Mouse (Mus musculus) embryonic facial prominence, embryonic 12.5 days (tissue): ENCODE measurements around the gene Dok7. TPM values are rescaled to one million over a fixed set of nuclear protein-coding genes. Genes with fewer than 3 reads are reported as not detected.

Experiments
- ATAC-seq: fragments of 200-750 bp; cut with Nextera tagmentation; 2 replicates; pipeline ENCODE4 v1.8.0; 2017; ENCODE audit not compliant: insufficient number of reproducible peaks, insufficient read depth, low FRiP score, low TSS enrichment
- H3K27ac ChIP-seq: fragments of 300-500 bp; sonication (generic); 2 replicates; pipeline ENCODE4 v1.5.1; 2016; ENCODE audit warnings: mild to moderate bottlenecking
- H3K27me3 ChIP-seq: fragments of 300-500 bp; sonication (generic); 2 replicates; pipeline ENCODE4 v1.6.1; 2016; ENCODE audit warnings: mild to moderate bottlenecking, moderate library complexity
- H3K36me3 ChIP-seq: fragments of 300-500 bp; sonication (generic); 2 replicates; pipeline ENCODE4 v1.6.1; 2016; ENCODE audit warnings: mild to moderate bottlenecking
- H3K4me1 ChIP-seq: fragments of 300-500 bp; sonication (generic); 2 replicates; pipeline ENCODE4 v1.6.1; 2016
- H3K4me2 ChIP-seq: fragments of 300-500 bp; sonication (generic); replicated peaks from 2 replicates; pipeline ENCODE4 v1.6.1; 2016; ENCODE audit warnings: mild to moderate bottlenecking, moderate library complexity
- H3K4me3 ChIP-seq: fragments of 300-500 bp; sonication (generic); 2 replicates; pipeline ENCODE4 v1.5.1; 2016; ENCODE audit warnings: mild to moderate bottlenecking
- H3K9ac ChIP-seq: fragments of 300-500 bp; sonication (generic); 2 replicates; pipeline ENCODE4 v1.6.1; 2016; ENCODE audit warnings: mild to moderate bottlenecking, moderate library complexity
- H3K9me3 ChIP-seq: fragments of 300-500 bp; sonication (generic); 2 replicates; pipeline ENCODE4 v1.6.1; 2016; ENCODE audit warnings: mild to moderate bottlenecking, moderate library complexity
- WGBS: fragments of 180-500 bp; shearing (Covaris S2); methylation state at CpG from one replicate; pipeline ENCODE4 v1.1.7; 2016; 5-methylcytosine and 5-hydroxymethylcytosine counted together
- polyA plus RNA-seq: library from polyadenylated mRNA; unstranded; fragments of >200 nt; fragmentation: Nextera tagmentation; extraction: Ambion mirVana; gene quantifications from 2 replicates; pipeline ENCODE4 v1.2.1, GENCODE M21; 2016

Gene Dok7
- polyA plus RNA-seq, 1 experiment from 2014 or later = 2.0 TPM

DNA sequence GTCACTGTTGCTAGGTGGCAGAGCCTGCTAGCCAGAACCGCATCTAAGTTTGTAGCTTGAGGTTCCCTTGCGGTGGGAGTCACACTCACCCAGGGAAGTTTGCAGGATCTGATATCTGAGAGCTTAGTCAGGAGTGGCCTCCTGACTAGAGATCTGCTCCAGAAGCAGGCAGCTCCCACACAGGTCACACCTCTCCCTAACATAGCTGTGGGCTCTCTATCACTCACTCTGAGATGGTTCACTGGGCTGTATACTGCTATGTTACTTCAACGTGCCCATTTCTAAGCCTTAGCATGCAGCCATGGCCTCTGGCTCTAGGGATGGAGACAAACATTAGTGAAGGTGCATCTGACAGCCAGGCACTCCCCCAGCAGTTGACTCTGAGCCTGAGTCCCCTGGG lies 35.1 kb downstream of the Dok7 start:
- H3K4me1 ChIP-seq = no peaks in the 10 kb centered on the region
- no peak overlapping the region for H3K27ac ChIP-seq
- H3K36me3 ChIP-seq = peaks cover 53% of the 10 kb centered on the region
- H3K9me3 ChIP-seq = no peaks in the 10 kb centered on the region
- H3K27me3 ChIP-seq = no peaks in the 10 kb centered on the region
- H3K9ac ChIP-seq = no peak overlapping the region
- no peak overlapping the region for H3K4me3 ChIP-seq
- WGBS = 86% methylated on average over 3 of the region's 3 CpGs
- H3K4me2 ChIP-seq = no peak overlapping the region
- no peak for ATAC-seq

DNA sequence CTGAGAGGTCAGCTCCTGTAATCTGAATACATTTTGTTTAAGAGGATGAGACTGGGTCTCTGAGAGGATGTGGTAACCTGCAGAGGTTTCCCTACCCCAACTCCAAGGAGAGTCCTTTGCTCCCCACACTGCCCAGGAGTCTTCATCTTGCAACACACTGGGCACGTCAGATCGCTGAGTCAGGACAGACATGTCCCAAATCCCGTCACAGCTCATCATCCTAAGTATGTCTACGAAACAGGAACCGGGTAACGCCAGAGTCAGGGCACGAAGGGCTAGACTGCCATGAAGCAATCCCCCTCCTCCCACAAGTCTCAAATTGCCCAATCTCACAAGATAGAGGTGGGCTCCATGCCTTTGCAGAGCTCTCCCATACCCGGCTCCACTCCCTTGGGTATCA lies 46.5 kb downstream of the Dok7 start:
- Histone ChIP-seq H3K4me2 (no peak overlapping the region), H3K4me3 (no peak overlapping the region), H3K9me3 (no peaks in the 10 kb centered on the region), H3K36me3 (peaks cover 43% of the 10 kb centered on the region), H3K9ac (no peak overlapping the region), H3K4me1 (peaks cover 20% of the 10 kb centered on the region), H3K27ac (no peak overlapping the region), H3K27me3 (no peaks in the 10 kb centered on the region)
- 78% methylated on average over 8 of the region's 8 CpGs for WGBS
- no peak for ATAC-seq

DNA sequence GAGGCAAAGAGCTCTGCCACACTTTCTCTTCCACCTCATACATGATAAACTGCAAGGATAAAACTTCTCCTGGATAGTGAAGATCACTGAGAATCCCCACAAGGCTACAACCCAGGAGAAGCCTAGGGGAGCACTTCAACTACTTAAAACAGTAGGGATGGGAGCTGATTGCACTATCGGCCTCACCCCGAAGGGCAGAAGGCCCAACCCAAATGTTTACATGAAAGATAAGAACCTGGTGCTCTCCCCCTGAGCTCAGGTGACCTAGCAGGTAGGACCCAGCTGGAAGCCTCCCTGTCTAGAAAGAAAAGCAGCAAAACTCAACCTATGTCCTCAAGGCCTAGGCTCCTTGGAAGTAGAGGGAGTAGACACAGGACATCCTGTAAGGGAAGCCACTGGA lies 47.0 kb downstream of the Dok7 start:
- ATAC-seq = no peak
- H3K36me3 ChIP-seq = peaks cover 38% of the 10 kb centered on the region
- peak overlapping the region; percentile 69 for H3K4me2 ChIP-seq
- H3K9ac ChIP-seq = no peak overlapping the region
- no peaks in the 10 kb centered on the region for H3K27me3 ChIP-seq
- 77% methylated on average over 2 of the region's 2 CpGs for WGBS
- no peak overlapping the region for H3K4me3 ChIP-seq
- no peak overlapping the region for H3K27ac ChIP-seq
- no peaks in the 10 kb centered on the region for H3K9me3 ChIP-seq
- H3K4me1 ChIP-seq = peaks cover 20% of the 10 kb centered on the region

DNA sequence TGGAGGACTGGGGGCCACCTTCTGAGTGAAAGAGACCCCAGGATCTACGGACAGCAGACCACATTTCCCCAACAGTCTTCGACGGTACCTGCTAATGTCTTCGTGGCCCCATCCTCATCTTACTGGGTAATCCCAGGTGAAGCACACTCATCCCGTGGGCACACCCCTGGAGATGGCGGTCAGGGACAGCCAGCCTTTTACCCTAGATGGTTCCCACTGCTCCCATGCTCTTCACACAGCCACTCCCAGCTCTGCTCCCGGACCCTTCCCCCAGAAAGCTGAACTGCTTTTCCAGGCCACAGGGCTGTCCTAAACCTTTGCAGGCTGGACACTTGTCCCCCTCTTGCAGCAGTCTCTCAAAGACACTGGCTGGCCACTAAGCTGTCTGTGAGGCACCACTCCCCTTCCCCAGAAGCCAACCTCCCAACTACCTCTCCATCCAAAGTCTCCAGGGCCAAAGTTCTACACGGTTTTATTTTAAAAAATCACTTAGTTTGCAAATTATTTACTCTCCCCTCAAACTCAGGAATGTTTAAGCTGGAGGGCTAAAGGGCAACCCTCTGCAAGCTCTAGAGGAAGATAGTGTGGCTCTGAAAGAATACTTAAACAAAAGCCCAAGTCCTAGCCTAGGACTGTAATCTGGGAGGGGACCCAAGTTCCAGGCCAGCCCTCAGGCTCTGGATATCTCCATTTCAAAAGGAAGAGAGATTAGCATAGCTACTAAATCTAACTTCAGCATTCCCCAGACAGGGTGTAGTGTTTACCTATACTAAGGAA lies 47.8 kb downstream of the Dok7 start:
- peak overlapping the region; percentile 5; the same call in 1 of the 2 replicates for H3K9ac ChIP-seq
- ATAC-seq = no peak
- peaks cover 30% of the 10 kb centered on the region for H3K36me3 ChIP-seq
- peaks cover 20% of the 10 kb centered on the region for H3K4me1 ChIP-seq
- no peaks in the 10 kb centered on the region for H3K27me3 ChIP-seq
- peak overlapping the region; percentile 69 for H3K4me2 ChIP-seq
- no peaks in the 10 kb centered on the region for H3K9me3 ChIP-seq
- WGBS = 63% methylated on average over 8 of the region's 8 CpGs
- H3K27ac ChIP-seq = no peak overlapping the region
- peak overlapping the region; percentile 83 for H3K4me3 ChIP-seq

DNA sequence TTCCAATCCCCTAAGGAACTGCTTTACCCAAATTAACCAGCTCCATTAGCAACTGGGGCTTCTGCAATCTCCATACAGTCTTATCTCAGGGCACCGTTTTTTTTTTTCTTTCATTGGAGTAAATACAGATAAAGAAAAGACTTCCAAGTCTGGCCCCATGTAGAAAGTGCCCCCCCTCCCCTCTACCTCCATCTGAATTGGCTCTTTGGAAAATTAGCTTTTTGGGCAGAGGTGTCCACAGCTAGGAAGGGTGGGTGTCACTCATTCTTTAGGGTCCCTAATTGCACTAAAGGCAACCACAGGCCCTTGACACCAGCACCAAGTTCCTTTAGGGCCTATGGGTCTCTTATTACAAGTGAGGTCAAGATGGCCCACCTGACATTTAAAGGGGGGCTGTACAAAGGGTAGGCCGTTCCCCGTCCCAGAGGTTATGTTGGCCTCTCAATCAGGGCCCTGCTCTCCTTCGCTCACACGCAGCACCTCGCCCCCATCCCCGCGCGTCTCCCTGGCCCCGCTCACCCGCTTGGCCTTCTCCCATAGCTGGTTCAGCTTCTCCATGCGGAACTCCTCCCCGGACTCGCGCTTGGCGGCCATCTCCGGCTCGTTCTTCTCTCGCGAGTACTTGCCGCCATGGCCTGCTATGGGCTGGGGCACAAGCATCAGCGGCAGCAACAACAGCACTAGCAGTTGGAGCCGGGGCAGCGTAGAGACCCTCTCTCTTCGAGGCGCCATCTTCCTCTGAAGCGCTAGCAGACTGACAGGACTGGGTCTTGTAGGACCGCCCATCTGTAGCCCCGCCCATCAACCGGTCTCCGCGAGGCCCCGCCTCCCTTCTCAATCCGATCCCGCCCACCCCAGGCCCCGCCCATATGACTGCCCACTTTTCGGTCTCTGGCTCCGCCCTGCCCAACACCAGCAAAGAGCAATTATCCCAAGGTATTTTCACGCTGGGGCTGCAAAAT lies 48.7 kb downstream of the Dok7 start, which contains the start of gene Lrpap1:
Gene Lrpap1 (minus strand): TSS at position 807 of the 962 bp plus-strand sequence.
- Histone ChIP-seq H3K9ac (peak within 1 kb of the TSS; percentile 67), H3K36me3 (peaks cover 21% of the 10 kb centered on the region), H3K27me3 (no peaks in the 10 kb centered on the region), H3K4me3 (peak within 1 kb of the TSS; percentile 83), H3K9me3 (no peaks in the 10 kb centered on the region), H3K4me1 (peaks cover 20% of the 10 kb centered on the region), H3K4me2 (peak within 1 kb of the TSS; percentile 69), H3K27ac (peak within 1 kb of the TSS; percentile 75)
- WGBS = under 1% methylated on average over 39 of the region's 39 CpGs
- ATAC-seq = peak; percentile 89

DNA sequence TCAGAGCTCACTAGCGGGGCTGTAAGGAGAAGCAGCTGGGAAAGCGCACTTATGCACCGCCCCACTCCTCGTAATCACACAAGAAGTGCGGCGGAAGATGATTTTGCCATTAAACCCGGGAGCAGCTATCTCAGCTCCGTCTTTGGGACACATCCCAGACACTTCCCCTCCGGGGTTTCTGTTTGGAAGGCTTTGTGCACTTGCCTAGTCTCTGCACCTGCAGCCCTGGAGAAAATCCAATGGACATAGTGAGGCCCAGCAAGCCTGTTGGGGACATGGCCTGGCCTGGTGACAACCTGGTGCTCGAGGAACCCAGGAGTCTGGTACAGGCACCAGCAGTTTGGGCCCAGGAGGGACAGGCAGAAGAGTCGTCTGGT lies 49.3 kb downstream of the Dok7 start:
- Histone ChIP-seq H3K27ac (0 out of 2 replicates have a peak overlapping the region, but pooled peaks have one; percentile 36), H3K9me3 (no peaks in the 10 kb centered on the region), H3K4me3 (peak overlapping the region; percentile 83), H3K36me3 (peaks cover 15% of the 10 kb centered on the region), H3K9ac (no peak overlapping the region), H3K4me2 (peak overlapping the region; percentile 69), H3K27me3 (no peaks in the 10 kb centered on the region), H3K4me1 (peaks cover 20% of the 10 kb centered on the region)
- peak; percentile 38 for ATAC-seq
- 5% methylated on average over 11 of the region's 11 CpGs for WGBS

DNA sequence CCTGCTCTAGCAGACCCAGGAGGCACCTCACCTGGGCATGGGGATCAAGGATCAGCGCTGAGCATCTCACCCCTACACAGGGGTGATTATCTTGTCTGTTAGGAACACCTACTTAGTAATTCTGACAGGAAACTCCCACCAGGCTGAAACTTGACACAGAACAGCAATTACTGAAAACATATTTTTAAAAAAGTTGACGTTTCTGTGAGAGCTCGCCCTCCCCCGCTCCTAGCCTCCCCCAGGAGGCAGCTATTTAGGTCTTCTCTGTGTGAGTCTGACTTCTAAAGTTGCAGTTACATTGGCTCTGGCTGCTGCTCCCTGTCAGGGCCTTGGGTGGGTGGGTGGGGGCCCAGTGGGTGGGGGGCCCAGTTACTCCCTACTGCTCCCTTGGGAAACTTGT lies 55.9 kb downstream of the Dok7 start:
- H3K4me3 ChIP-seq = no peak overlapping the region
- no peaks in the 10 kb centered on the region for H3K27me3 ChIP-seq
- ATAC-seq = no peak
- no peaks in the 10 kb centered on the region for H3K9me3 ChIP-seq
- H3K36me3 ChIP-seq = no peaks in the 10 kb centered on the region
- no peak overlapping the region for H3K4me2 ChIP-seq
- H3K27ac ChIP-seq = no peak overlapping the region
- WGBS = 38% methylated on average over 4 of the region's 4 CpGs
- H3K4me1 ChIP-seq = peaks cover 5% of the 10 kb centered on the region; the same call in 1 of the 2 replicates
- no peak overlapping the region for H3K9ac ChIP-seq

DNA sequence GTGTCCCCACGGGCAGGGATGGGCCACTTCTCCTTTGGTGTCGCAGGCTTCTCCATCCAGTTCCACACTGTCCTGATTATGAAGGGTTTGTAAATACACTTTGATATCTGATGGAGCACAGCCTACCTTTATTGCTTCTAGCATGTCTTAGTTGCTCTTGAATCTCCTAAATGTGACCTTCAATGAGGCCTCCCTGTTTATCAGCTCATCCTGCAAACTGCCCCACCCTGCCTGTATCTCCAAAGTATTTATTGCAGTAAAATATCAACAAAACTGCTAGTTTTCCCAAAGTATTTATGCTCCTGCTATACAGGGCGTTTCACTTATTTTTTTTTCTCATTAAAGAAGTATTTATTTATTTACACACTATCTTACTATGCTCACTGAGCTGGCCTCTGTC lies 59.4 kb downstream of the Dok7 start:
- 80% methylated on average over 3 of the region's 3 CpGs for WGBS
- H3K4me3 ChIP-seq = no peak overlapping the region
- H3K27me3 ChIP-seq = no peaks in the 10 kb centered on the region
- no peak overlapping the region for H3K9ac ChIP-seq
- H3K36me3 ChIP-seq = no peaks in the 10 kb centered on the region
- ATAC-seq = no peak
- no peak overlapping the region for H3K4me2 ChIP-seq
- peaks cover 5% of the 10 kb centered on the region; the same call in 1 of the 2 replicates for H3K4me1 ChIP-seq
- no peak overlapping the region for H3K27ac ChIP-seq
- no peaks in the 10 kb centered on the region for H3K9me3 ChIP-seq

DNA sequence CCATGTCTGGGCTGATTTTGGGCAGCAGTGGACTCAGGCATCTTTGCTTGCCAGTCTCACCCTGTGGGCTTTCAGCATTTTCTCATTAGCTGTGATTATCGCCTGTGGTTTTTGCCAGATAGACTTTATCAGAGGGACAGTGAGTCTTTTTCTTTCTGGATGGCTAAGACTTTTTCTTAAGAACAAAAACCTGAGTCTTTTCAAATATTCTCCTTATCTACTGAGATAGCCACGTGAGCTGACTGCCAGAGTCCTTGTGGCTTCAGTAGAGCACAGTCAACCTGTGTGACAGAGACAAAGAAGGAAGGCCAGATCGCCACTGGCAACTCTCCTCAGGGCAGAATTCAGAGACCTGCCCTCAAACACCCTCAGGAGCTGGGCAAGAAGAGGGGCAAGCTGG lies 61.1 kb downstream of the Dok7 start:
- no peaks in the 10 kb centered on the region for H3K36me3 ChIP-seq
- no peak overlapping the region for H3K9ac ChIP-seq
- H3K4me3 ChIP-seq = no peak overlapping the region
- no peak overlapping the region for H3K27ac ChIP-seq
- ATAC-seq = no peak
- H3K4me2 ChIP-seq = no peak overlapping the region
- H3K9me3 ChIP-seq = no peaks in the 10 kb centered on the region
- 69% methylated on average over 3 of the region's 3 CpGs for WGBS
- peaks cover 3% of the 10 kb centered on the region; the same call in 1 of the 2 replicates for H3K4me1 ChIP-seq
- H3K27me3 ChIP-seq = no peaks in the 10 kb centered on the region

DNA sequence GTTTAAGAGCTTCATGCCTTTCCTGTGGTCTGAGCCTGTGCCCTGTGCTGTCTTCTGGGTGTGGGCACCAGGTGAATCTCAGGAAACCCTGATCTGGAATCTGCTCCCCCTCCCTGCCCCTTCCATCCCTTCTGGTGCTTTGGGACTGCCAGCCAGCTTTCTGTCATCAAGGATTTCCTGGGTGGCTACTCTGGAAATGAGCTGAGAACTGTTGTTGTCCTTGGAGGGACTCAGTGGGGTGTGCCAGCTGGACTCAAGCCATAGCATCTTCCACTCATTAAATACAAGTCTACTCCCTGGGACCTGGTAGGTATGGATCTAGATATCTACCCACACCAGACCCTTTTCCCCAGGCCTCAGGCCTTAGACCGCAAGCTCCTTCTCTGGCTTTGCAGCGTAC lies 61.9 kb downstream of the Dok7 start:
- no peak overlapping the region for H3K4me3 ChIP-seq
- no peak overlapping the region for H3K9ac ChIP-seq
- no peaks in the 10 kb centered on the region for H3K27me3 ChIP-seq
- H3K4me1 ChIP-seq = no peaks in the 10 kb centered on the region
- ATAC-seq = no peak
- no peaks in the 10 kb centered on the region for H3K36me3 ChIP-seq
- WGBS = 91% methylated on average over 2 of the region's 2 CpGs
- H3K9me3 ChIP-seq = no peaks in the 10 kb centered on the region
- H3K4me2 ChIP-seq = no peak overlapping the region
- H3K27ac ChIP-seq = no peak overlapping the region

DNA sequence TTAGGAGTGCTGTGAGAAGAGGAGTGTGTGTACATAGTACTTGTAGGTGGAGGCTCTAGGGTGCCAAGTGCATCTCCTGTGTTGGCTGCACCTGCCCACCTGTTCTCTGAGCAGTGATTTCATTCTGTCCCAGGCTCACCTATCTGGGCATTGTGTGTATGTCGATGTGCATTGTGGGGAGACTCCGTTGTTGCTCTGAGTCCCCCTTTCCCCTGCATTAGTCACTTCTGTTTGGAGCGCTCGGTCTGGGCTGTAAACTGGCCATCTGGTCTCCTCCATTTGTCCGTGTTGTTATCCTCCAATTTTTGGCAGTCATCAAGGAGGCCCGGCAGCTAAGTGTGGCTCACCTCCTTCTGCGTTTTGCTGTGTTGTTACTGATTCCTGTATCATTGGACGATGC lies 63.5 kb downstream of the Dok7 start:
- no peak overlapping the region for H3K4me3 ChIP-seq
- H3K4me1 ChIP-seq = no peaks in the 10 kb centered on the region
- H3K36me3 ChIP-seq = no peaks in the 10 kb centered on the region
- ATAC-seq = no peak
- H3K27ac ChIP-seq = no peak overlapping the region
- H3K27me3 ChIP-seq = no peaks in the 10 kb centered on the region
- H3K9ac ChIP-seq = no peak overlapping the region
- H3K9me3 ChIP-seq = no peaks in the 10 kb centered on the region
- H3K4me2 ChIP-seq = no peak overlapping the region
- 90% methylated on average over 8 of the region's 8 CpGs for WGBS
